Mouse (Mus musculus): ENCODE results near the gene Gm3594. TPM values are rescaled to one million over a fixed set of nuclear protein-coding genes. Genes with fewer than 3 reads are reported as not detected.
"Not testable (repeated sequence)": the region's sequence is repeated elsewhere in the genome, so short reads cannot be mapped to it uniquely, and the experiment has no call there.

Gene Gm3594
- polyA plus RNA-seq, 1 experiment from 2014 or later = not detected

DNA sequence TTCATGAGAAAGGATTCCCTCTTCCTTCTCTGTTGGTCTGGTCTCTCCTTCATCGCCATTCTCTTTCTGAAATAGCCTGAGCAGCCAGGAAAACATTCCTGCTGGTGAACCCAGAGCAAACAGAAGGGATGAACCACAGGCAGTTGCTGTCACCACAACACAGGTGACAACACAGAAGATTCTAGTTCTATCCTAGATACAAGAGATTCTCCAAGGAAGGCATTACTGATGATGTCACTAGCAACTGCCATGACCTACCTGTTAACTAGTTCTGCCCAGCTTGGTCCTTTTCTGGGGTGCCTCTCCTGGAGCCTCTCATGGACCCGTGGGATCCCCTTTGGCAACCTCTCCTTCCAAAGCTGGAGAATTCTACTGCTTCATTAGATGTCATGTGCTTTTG is 32.0 kb downstream of the Gm3594 start, which contains the start of gene Gm3591:
Gm3591 (minus strand) TSS at position 101 of the 400 bp plus-strand sequence.
- not testable (repeated sequence) for ATAC-seq (ENCODE audit: low FRiP score, low TSS enrichment)
- no CpG with 5 or more reads among the region's 2 CpGs for WGBS

DNA sequence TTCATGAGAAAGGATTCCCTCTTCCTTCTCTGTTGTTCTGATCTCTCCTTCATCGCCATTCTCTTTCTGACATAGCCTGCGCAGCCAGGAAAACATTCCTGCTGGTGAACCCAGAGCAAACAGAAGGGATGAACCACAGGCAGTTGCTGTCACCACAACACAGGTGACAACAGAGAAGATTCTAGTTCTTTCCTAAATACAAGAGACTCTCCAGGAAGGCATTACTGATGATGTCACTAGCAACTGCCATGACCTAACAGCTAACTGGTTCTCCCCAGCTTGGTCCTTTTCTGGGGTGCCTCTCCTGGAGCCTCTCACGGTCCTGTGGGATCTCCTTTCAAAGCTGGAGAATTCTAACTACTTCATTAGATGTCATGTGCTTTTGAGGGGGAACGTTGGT is 54.2 kb downstream of the Gm3594 start, which contains the start of gene Gm16440:
Gm16440 (minus strand) TSS at position 101 of the 400 bp plus-strand sequence.
- not testable (repeated sequence) for H3K4me3 ChIP-seq (replicated peaks; ENCODE audit: low read depth, low read length); H3K9ac ChIP-seq (replicated peaks; ENCODE audit: low read length); H3K4me1 ChIP-seq (ENCODE audit: control insufficient read depth, insufficient read depth, low read length); DNase-seq; H3K9me3 ChIP-seq (ENCODE audit: control insufficient read depth, low read length); H3K36me3 ChIP-seq (ENCODE audit: control insufficient read depth, insufficient read depth, low read length); ATAC-seq (ENCODE audit: low FRiP score, low TSS enrichment); H3K27me3 ChIP-seq (ENCODE audit: control insufficient read depth, insufficient read depth, low read length); H3K4me2 ChIP-seq (ENCODE audit: low read length); H3K27ac ChIP-seq (replicated peaks; ENCODE audit: low read depth, low read length)
- 86% methylated on average over 2 of the region's 4 CpGs for WGBS

More for the DNA sequence above, 32.0 kb downstream of the Gm3594 start, which contains the start of gene Gm3591:
- not testable (repeated sequence) for H3K4me2 ChIP-seq (ENCODE audit: low read length); H3K36me3 ChIP-seq (ENCODE audit: control insufficient read depth, insufficient read depth, low read length); H3K27me3 ChIP-seq (ENCODE audit: control insufficient read depth, insufficient read depth, low read length); H3K4me1 ChIP-seq (ENCODE audit: control insufficient read depth, insufficient read depth, low read length); DNase-seq; H3K27ac ChIP-seq (replicated peaks; ENCODE audit: low read depth, low read length); H3K9ac ChIP-seq (replicated peaks; ENCODE audit: low read length); H3K9me3 ChIP-seq (ENCODE audit: control insufficient read depth, low read length); H3K4me3 ChIP-seq (replicated peaks; ENCODE audit: low read depth, low read length)

Other genes starting within 250 kb of the Gm3594 start
- not detected in 2 replicates for gene Gm21560, start 225.3 kb downstream of the Gm3594 start, polyA plus RNA-seq (2014; fragmentation: Nextera tagmentation; extraction: Ambion mirVana)
- gene Gm3411, start 157.4 kb downstream of the Gm3594 start, polyA plus RNA-seq (2014; fragmentation: Nextera tagmentation; extraction: Ambion mirVana) = 8.0 and 8.8 TPM in 2 replicates
- gene Gm21103, start 139.8 kb downstream of the Gm3594 start, polyA plus RNA-seq (2014; fragmentation: Nextera tagmentation; extraction: Ambion mirVana) = not detected in 2 replicates
- not detected in 2 replicates for gene Gm3618, start 100.9 kb downstream of the Gm3594 start, polyA plus RNA-seq (2014; fragmentation: Nextera tagmentation; extraction: Ambion mirVana)
- not detected in 2 replicates for gene Gm16440, start 54.3 kb downstream of the Gm3594 start, polyA plus RNA-seq (2014; fragmentation: Nextera tagmentation; extraction: Ambion mirVana)
- 7.2 and 10.7 TPM in 2 replicates for gene Gm3591, start 32.1 kb downstream of the Gm3594 start, polyA plus RNA-seq (2014; fragmentation: Nextera tagmentation; extraction: Ambion mirVana)
- gene Gm8356, start 92.7 kb upstream of the Gm3594 start, polyA plus RNA-seq (2014; fragmentation: Nextera tagmentation; extraction: Ambion mirVana) = not detected in 2 replicates
- gene Gm3629, start 146.0 kb upstream of the Gm3594 start, polyA plus RNA-seq (2014; fragmentation: Nextera tagmentation; extraction: Ambion mirVana) = 0.97 and 1.4 TPM in 2 replicates
- gene Gm3460, start 177.8 kb upstream of the Gm3594 start, polyA plus RNA-seq (2014; fragmentation: Nextera tagmentation; extraction: Ambion mirVana) = 0.43 TPM in 1 of 2 replicates, not detected in the other
- gene Gm10251, start 239.6 kb upstream of the Gm3594 start, polyA plus RNA-seq (2014; fragmentation: Nextera tagmentation; extraction: Ambion mirVana) = not detected in 2 replicates